Mouse (Mus musculus) neutrophil, adult 5-6 weeks (primary cell): ENCODE results near the gene Cyp4a14. TPM values are rescaled to one million over a fixed set of nuclear protein-coding genes. Genes with fewer than 3 reads are reported as not detected.
"Not testable (repeated sequence)": the region's sequence is repeated elsewhere in the genome, so short reads cannot be mapped to it uniquely, and the experiment has no call there.

ENCODE experiments used
- ATAC-seq: fragments of 151-379, 151-347 bp; 2 replicates; pipeline ENCODE4 v1.8.0; 2017; ENCODE audit warnings: mild to moderate bottlenecking, moderate TSS enrichment; ENCODE audit not compliant: insufficient number of reproducible peaks, poor library complexity, low FRiP score, severe bottlenecking; ENCODE audit errors: extremely low read depth
- total RNA-seq: library from RNA; stranded (forward); fragments of 200-1000 nt; gene quantifications from 2 replicates; pipeline ENCODE4 v1.2.3, GENCODE M21; 2017

The Cyp4a14 gene
- not detected in 2 replicates for total RNA-seq

DNA sequence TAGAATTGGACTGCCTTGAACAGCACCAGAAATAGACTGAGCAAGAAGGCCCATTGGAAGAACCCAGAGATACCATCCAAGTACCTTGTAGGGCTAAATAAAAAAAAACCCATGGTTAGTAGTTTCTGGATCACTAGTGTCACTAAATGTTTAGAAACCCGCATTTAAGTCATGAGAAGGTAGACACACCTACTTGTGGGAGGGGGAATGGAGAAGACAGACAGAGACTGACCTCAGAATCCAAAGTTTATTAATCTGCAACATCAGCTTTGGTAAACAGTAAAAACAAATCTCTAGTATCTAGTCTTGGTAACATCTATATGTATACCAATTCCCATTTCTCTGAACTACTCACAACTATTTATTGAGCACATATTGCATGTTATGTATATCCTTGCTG lies at the start of gene Cyp4a14:
Cyp4a14 (minus strand) TSS at position 142 of the 400 bp plus-strand sequence.
- ATAC-seq: no peak

DNA sequence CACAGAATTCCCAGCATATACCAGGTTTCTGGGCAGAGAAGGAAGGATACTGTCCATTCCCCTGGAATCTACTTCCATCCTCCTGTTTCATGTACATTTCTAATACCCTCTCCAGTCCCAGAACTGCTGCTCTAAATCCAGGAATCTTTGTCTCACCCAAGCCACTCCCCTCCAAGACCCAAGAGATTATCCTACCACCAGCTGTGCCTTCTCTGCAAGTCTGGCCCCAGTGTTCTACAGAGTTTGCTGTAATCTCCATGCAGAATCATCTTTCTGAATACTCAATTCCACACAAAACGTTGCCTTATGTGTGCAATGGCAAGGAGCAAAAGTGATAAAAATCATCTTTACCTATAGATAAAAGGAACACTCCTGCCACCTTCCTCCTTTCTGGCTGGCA lies 49.2 kb upstream of the Cyp4a14 start:
- ATAC-seq: no peak

DNA sequence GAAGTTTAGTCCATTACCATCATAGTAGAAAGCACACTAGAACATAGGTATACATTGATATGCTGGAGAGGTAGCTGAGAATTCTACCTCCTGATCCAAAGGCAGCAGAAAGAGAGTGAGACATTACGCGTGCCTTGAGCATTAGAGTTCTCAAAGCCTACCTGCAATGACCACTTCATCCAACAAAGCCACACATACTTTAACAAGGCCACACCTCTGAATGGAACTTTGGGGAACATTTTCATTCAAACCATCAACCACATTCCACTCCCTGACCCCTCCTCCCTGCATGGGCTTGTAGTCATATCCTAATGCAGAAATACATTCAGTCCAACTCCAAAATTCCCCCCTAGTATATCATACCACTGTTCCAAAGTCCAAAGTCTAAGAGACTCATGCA lies 25.8 kb upstream of the Cyp4a14 start:
- no peak for ATAC-seq

DNA sequence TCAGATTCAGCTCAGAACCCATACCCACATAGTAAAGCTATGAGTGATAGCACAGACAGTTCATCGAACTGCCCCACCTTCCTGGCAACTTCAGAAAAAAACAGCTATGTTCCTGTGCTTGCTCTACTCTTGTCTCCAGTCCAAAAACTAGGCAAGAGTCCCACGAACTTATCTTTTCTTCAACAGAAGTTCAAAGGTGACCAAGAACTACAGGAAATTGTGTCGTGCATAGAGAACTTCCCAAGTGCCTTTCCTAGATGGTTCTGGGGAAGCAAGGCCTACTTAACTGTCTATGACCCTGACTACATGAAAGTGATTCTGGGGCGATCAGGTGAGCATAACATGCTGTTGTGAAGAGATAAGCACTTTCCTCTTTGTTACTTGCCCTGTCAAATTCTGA lies 23.5 kb upstream of the Cyp4a14 start:
- ATAC-seq: no peak

DNA sequence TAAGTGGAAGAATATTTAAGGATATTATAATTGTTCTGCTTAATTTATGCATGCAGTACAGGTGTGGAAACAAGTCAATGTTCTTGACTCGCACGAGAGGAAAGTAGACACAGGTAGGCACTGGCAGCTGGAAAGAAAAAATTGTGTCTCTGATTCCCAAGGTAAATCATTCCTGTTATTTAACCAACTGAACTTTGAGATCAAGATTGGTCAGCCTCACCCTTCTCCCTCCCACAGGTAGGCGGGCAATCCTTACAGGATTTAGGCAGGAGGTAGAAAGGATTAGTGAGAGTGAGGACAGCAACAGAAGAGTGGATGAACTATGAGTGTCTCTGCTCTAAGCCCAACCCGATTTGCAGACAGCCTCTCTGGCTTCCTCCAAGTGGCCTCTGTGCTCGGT lies 22.1 kb upstream of the Cyp4a14 start, which contains the start of gene Cyp4a10:
Cyp4a10 (plus strand) TSS at position 265 of the 400 bp plus-strand sequence.
- ATAC-seq: not testable (repeated sequence)

DNA sequence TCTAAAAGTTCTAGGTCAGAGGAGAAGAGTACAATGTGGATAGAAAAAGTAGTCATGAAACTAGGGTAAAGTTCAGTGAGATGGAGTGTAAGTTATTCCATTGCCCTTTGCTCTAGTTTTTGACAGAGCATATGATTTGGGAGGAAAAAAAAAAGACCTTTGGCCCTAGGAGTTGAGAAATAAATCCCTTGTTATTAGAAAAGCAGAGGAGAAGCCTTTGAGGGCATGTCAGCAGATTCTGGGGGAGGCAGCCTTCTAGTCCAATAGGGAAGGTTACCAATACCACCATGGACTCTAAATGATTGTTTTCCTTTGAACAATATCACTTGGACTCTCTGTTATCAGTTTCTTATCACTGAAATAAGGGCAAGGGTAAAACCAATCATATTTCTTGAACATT lies 18.0 kb upstream of the Cyp4a14 start:
- ATAC-seq: not testable (repeated sequence)

DNA sequence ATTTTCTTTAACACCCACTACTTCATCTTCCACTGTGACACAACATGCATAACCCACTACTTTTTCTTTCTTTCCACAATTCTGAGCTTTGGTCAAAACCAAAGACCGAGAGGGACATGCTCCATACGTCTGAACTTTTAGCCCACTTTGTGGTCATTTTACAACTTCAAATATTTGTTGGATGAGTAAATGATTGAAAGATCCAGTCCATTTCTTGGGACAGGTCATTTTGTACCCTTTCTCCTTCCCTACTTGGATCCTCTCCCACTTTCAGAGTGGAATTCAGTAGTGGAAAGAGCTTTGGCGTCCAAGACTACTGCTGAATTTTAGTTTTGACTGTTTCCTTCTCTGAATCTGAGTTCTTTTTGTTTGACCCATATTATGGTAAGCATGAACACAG lies 1.5 kb upstream of the Cyp4a14 start:
- no peak for ATAC-seq

DNA sequence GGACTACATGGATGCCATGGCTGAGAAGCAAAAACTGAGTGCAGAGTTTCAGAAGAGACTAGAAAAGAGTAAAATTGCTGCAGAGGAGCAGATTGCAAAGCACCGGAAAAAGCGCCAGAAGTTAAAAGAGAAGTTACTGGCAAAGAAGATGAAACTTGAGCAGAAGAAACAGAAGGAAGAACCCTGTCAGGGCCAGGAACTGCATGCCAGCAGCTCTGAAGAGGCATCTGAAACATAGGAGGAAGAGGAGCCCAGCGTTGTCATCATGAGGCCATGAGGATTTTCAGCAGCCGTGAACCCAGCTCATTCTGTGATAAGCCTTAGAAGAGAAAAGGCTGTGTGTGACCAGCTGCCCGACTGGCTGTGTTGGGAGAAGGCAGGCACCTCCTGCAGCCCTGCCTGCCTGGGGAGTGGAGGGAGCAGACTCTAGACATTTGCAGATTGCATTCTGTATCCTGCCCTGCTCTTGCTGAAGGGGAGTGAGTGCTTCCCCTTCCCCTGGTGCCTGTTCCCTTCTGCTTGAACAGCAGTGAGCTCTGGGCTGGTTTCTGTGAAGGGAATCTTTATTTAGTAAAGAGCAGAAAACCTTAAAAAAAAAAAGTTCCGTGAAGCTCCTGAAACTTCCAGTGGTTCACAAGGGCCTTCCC lies 14.8 kb downstream of the Cyp4a14 start:
- ATAC-seq: no peak

DNA sequence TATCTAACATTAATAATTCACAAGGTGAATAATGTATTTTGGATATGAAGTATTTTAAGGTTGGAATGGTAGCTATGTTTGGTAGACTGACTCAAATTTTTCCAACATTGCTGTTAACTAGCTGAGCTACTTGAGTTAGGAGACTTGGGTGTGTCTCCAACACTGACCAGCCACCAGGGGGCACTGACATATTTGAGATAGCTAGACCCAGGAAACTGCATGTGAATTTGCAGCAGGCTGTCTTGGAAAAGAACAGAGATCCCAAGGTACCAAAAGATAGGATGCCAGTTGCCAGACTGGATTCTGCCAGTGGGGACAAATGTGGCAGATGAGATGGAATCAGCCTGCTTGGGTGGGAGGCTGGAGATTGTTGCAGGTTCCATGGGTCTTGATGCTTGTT lies 19.9 kb downstream of the Cyp4a14 start:
- ATAC-seq: not testable (repeated sequence)

DNA sequence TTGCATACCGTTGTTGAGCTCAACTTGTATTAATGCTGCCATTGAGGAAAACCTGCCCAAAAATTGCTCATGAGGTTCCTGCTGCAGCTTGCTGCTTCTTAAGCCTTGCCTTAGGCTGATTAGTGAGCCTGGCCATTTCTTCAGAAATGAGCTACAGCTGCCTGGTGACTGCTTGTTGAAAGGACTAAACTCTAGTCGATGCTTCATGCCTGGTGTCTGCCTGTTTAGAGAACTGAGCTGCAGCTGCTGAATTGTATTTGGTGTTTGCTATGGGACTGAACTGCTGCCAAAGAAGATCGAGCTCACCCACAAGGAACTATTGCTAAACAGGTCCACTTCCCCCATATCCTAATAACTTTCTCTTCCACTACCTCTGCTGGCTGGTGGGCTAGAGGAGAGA lies 22.4 kb downstream of the Cyp4a14 start:
- ATAC-seq: not testable (repeated sequence)

DNA sequence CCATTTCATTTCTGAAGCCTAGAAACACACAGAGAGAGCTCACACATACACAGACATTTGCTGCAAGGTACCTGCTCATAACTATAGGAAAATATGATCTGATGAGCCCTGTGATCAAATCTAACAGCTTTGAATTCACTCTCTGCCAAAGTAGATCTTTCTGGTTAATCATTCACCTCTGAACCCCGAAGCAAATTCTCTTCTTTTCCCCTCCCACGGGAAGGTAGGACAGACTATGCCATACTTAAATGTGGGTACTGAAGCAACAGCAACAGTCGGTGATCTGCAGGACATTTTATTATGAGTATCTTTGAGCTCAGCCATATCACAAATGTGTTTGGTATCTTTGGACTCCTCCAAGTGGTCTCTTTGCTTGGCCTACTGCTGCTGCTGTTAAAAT lies 43.6 kb downstream of the Cyp4a14 start, which contains the start of gene Cyp4a30b:
Cyp4a30b (plus strand) TSS at position 301 of the 400 bp plus-strand sequence.
- ATAC-seq: no peak

DNA sequence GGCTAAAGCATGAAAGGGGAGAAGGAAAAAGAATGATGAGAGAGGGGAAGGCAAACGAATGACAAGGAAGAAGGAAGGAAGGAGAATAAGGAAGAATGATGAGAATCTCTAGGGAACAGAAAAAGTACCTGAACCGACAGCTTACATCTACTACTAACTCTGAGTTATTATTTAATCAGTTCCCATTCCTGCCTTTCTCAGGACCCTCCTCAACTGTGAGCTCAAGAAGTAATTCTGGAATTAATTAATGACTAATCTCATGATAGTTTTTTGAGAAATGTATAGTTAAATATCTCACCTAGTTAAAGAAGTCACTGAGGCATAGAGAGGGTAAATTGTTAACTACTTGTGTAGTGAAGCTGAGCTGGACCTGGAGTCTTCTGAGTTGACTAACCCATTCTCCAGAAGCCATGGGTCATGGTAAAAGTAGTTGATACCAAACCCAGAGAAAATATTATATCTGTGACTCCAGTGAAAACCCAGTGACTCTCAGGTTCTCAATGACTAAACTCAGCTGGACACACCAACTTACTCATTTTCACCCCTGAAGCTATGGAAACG lies 45.3 kb downstream of the Cyp4a14 start:
- ATAC-seq: no peak

Other genes starting within 250 kb of the Cyp4a14 start
- not detected in 2 replicates for gene Cyp4a12a, start 197.1 kb downstream of the Cyp4a14 start, total RNA-seq
- gene Cyp4a12b, start 84.5 kb downstream of the Cyp4a14 start, total RNA-seq: not detected in 2 replicates
- not detected in 2 replicates for gene Cyp4a30b, start 43.5 kb downstream of the Cyp4a14 start, total RNA-seq
- not detected in 2 replicates for gene Cyp4a10, start 22.1 kb upstream of the Cyp4a14 start, total RNA-seq
- gene Cyp4a31, start 67.5 kb upstream of the Cyp4a14 start, total RNA-seq: not detected in 2 replicates
- not detected in 2 replicates for gene Cyp4a32, start 104.8 kb upstream of the Cyp4a14 start, total RNA-seq
- gene Cyp4b1, start 151.6 kb upstream of the Cyp4a14 start, total RNA-seq: not detected in 2 replicates
- 49.6 and 52.4 TPM in 2 replicates for gene Efcab14, start 241.6 kb upstream of the Cyp4a14 start, total RNA-seq